Mouse (Mus musculus): Measurements from ENCODE around the gene Olfr288. TPM values are rescaled to one million over a fixed set of nuclear protein-coding genes. Genes with fewer than 3 reads are reported as not detected.

Gene Olfr288
- polyA plus RNA-seq (2017; shearing (Covaris generic)): not detected

GRCm38 (mm10) chr15:98195442-98195841, at the start of gene Olfr288:
Gene Olfr288, minus strand, starts transcription at chr15:98195542.

GRCm38 (mm10) chr15:98234350-98234749, 39.0 kb upstream of the Olfr288 start, which contains the start of gene Olfr286:
Gene Olfr286, minus strand, starts transcription at chr15:98234450.

GRCm38 (mm10) chr15:98220877-98221276, 25.5 kb upstream of the Olfr288 start, which contains the start of the genes Gm44579 and Olfr287:
Gene Gm44579, minus strand, starts transcription at chr15:98220977.
Gene Olfr287, minus strand, starts transcription at chr15:98221056.

GRCm38 (mm10) chr15:98166963-98167644, 28.2 kb downstream of the Olfr288 start, which contains the start of gene Ccdc184:
Gene Ccdc184, plus strand, starts transcription at chr15:98167158.

GRCm38 (mm10) chr15:98165525-98165924, 29.8 kb downstream of the Olfr288 start, which contains the start of gene Asb8:
Gene Asb8, minus strand, starts transcription at chr15:98165625.

Other genes with a start within 250 kb of the Olfr288 start
- gene Tmem106c, start 231.3 kb downstream of the Olfr288 start, polyA plus RNA-seq (2017; shearing (Covaris generic)): 17.3 TPM
- not detected for gene Col2a1, start 190.8 kb downstream of the Olfr288 start, polyA plus RNA-seq (2017; shearing (Covaris generic))
- gene Pfkm, start 103.0 kb downstream of the Olfr288 start, polyA plus RNA-seq (2017; shearing (Covaris generic)): 7.9 TPM
- 27.9 TPM for gene Senp1, start 101.8 kb downstream of the Olfr288 start, polyA plus RNA-seq (2017; shearing (Covaris generic))
- gene Asb8, start 29.9 kb downstream of the Olfr288 start, polyA plus RNA-seq (2017; shearing (Covaris generic)): 21.2 TPM
- gene Ccdc184, start 28.4 kb downstream of the Olfr288 start, polyA plus RNA-seq (2017; shearing (Covaris generic)): not detected
- gene Gm44579, start 25.4 kb upstream of the Olfr288 start, polyA plus RNA-seq (2017; shearing (Covaris generic)): not detected
- gene Olfr287, start 25.5 kb upstream of the Olfr288 start, polyA plus RNA-seq (2017; shearing (Covaris generic)): not detected
- gene Olfr286, start 38.9 kb upstream of the Olfr288 start, polyA plus RNA-seq (2017; shearing (Covaris generic)): not detected
- not detected for gene H1fnt, start 61.8 kb upstream of the Olfr288 start, polyA plus RNA-seq (2017; shearing (Covaris generic))
- gene Zfp641, start 100.6 kb upstream of the Olfr288 start, polyA plus RNA-seq (2017; shearing (Covaris generic)): not detected
- not detected for gene Olfr285, start 121.8 kb upstream of the Olfr288 start, polyA plus RNA-seq (2017; shearing (Covaris generic))
- gene Olfr284, start 145.4 kb upstream of the Olfr288 start, polyA plus RNA-seq (2017; shearing (Covaris generic)): not detected
- not detected for gene Olfr283, start 185.4 kb upstream of the Olfr288 start, polyA plus RNA-seq (2017; shearing (Covaris generic))
- gene Olfr282, start 235.7 kb upstream of the Olfr288 start, polyA plus RNA-seq (2017; shearing (Covaris generic)): not detected